Mouse (Mus musculus) adrenal gland, postnatal 25 days (tissue): ENCODE data around the gene Ldhal6b. TPM values are rescaled to one million over a fixed set of nuclear protein-coding genes. Genes with fewer than 3 reads are reported as not detected.
A peak's percentile ranks its signal among the peaks of the same experiment; 100 is the strongest.

Experiments used
- DNase-seq: peaks from one replicate; pipeline ENCODE4 v3.0.0; 2021; ENCODE audit warnings: mixed read lengths
- total RNA-seq: library from RNA; stranded (reverse); gene quantifications from 2 replicates; pipeline ENCODE4 v1.2.3, GENCODE M21; 2021

Ldhal6b gene
- total RNA-seq, 1 experiment from 2014 or later: 1.6 TPM

DNA sequence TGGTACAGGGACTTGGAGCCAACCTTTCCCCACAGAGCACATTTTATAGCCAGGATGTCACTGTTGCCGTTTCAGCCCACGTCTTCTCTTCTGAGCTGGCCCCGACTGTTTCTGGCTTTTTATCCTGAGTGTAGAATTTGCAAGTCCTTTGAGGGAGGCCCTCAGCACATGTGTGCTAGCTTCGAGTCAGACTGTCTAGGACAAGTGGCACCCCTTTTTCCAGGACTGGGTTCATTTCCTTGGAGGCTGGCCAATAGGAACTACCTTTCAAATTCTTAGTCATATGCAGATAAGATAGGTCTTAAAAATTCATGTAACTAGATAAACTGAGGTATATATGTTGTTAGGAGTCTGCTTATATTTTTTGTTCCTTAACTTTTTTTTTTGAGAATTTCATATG is 8.2 kb downstream of the Ldhal6b start:
- no peak for DNase-seq

DNA sequence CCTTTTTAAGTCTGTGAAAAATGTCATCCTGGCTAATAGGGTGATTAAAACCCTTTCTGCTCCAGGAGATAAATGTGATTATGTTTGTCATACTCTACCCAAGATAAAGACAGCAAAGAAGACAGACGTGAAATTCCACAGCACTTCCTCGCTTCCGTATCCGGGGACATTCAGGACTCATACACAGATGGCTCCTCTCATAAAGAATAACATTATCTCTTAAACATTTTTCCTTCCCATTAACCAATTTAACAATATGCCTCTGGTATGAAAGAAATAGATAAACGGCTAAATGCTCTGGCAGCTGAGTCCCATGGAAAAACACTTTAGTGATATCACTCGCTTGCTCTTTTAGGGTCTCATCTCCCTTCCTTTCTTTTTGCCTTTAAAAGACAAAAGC is 11.5 kb downstream of the Ldhal6b start:
- no peak for DNase-seq

DNA sequence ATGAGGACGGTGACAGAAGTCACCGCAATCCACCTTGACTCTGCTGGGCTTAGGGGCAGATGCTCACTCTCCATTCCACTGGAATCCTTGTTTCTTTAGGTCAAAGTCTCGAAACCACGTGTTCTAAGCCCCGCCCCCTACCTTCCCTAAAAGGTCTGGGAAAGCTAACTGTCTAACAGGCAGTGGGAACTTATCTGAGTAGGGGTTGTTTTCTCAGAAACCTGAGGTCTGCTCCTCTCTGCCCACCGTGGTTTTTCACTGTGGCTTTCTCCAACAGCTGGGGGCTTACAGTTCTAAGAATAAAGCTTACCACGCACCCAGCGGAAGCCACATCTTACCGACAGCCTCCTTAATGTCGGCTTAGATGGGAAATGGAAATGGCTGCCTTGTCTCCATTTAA is 12.0 kb downstream of the Ldhal6b start:
- DNase-seq: no peak

DNA sequence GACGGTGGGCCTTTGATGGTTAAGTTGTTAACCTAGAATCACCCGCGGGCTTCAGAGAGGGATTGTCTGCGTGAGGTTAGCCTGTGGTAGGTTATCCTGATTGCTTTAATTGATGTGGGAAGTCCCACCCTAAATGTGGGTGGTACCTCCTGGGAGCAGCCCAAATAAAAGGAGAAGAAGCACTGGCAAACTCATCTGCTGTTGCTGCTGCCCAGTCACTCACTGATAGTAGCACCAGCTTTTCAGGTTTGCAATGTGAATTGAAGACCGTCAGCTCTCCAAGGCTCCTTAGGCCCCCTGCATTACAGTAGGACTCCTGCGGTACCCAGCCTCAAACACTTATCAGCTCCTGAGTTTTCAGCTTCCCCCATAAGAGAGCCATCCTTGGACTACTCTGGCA is 14.7 kb downstream of the Ldhal6b start:
- DNase-seq: no peak

DNA sequence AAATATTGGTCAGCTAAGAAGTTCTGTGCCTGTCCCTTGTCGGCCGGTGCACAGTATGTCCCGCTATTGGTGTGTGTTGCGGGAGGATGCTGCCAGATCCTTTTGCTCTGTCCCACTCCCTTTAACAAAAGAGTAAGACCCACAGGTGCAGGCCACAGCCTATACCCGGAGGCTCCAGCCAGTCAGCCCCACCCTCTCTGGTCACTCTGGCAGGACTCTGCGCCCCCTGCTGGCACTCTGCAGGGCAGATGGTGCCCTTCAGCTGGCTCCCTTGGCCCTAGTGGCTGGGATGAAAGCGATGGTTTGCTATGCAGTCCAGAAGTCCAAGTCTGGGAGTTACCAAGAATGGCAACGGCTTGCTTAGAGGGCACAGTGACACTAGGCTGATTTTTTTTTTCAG is 15.9 kb downstream of the Ldhal6b start:
- DNase-seq: peak; percentile 91

DNA sequence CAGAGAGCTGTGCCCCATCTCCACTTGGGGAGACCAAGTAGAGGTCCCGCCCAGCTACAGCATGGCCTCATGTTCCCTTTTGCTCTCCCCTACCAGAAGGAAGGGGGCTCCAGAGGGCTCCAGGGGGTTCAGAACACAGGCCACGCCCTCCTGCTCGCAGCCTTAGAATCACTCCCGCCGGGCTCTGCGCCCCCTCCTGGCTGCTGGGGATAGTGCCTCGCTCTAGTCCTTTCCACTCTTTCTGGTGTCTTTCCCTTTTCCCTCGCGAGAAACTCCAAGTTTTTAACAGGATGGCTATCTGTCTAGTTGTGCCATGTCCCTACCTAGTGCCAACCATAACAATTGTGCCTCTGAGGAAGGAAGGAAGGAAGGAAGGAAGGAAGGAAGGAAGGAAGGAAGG is 16.5 kb downstream of the Ldhal6b start:
- DNase-seq: peak; percentile 79

DNA sequence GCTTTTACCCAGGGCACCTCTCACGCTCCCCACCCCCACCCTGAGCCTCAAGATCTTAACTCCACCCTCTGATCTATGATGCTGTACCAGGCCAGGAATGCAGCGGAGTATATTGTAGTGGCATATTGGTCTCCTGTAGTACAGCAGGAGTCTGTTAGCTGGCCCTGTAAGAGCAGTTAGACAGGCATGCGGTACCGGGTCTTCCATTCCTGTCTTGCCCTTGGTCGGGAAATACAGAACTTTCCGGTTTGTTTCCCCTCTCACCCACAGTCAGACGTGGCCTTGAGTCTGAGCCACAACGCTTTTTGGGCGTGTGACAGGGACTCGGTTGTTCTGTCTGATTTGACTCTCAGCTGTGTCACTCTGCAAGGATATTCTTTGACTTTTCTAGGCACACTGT is 17.3 kb downstream of the Ldhal6b start:
- DNase-seq: no peak

DNA sequence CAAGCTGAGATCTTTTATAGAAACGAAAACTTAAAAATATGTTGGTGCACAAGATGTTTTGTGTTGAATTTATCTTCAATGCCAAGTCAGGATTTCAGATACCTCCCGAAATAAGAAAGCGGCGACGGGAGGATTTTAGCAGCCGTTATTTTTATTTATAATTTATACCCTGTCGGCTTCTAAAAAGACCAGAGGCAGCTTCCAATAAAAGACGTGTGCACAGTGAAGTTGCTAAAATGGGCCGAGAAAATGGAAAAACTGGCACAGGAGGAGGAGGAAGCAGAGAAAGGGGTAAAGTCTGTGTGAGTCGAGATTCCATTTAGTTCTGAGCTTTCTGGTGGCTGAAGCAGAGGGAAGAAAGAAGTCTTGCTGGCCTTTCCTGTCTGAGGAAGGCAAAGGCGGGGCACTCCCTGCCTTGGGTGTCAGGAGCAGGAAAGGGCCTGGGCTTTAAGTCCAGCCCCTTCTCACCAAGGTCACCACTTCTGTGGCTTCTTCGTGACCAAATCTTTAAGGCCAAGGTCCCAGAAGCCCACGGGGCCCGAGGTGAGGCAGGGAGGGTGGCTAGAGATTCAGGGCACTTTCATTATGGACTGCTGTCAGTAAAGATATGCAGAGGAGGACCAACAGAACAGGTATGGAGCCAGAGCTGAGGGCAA is 18.0 kb downstream of the Ldhal6b start:
- no peak for DNase-seq

DNA sequence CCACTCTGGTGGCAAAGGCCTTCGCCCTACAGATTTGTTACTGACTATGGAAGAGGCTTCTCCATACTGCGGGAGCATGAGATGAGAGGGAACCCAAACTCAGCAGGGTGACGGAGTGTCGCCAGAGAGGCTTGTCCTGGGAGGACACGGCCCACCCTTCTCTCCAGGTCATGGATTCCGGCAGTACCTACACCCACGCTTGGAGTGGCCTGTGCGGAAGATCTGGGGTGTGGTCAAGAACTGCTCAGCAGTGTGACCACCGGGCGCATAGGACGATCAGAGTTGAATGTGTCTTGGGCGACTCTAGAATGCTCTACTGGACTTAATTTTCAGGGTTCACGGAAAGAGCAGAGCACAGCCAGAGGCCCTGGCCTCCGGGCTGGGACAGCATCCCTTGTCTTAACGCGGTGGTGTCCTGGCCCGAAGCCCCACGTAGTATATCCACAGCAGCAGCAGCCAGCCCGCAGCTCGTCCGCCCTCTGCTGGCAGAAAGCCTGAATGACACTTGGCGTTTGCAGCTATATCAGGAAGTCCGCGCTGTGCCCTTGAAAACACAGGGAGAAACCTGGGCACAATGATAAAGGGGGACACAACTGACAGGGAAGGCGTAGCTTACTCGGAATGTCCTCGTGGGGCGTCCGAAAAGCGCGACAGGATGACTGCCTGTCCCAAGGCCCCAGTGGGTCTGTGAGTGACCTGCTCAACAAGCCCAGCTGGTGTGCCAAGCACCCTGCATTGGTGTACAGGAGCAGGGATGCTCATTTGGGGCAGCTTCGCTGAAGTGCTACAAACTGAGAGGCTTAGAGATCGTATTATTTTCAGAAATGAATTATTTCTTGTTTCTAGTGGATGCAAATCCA is 21.2 kb downstream of the Ldhal6b start:
- peak; percentile 82 for DNase-seq

DNA sequence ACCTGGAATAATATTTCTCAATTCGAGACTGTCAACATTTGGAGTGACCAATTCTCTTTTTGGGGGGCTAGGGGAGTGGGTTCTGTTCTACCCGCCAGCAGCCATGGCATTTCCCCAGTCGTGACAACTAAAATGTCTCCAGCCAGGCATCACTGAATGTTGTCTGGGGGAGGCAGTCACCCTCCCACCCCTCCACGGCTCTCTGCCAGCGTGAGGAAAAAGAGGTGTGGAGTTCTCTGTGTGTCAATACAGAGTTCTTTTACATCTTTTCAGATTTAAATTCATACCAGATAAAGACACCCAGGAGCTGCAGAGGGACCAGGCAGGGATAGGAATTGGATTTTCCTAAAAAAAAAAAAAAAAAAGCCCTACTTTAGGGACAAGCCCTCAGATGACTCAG is 22.4 kb downstream of the Ldhal6b start:
- DNase-seq: no peak

DNA sequence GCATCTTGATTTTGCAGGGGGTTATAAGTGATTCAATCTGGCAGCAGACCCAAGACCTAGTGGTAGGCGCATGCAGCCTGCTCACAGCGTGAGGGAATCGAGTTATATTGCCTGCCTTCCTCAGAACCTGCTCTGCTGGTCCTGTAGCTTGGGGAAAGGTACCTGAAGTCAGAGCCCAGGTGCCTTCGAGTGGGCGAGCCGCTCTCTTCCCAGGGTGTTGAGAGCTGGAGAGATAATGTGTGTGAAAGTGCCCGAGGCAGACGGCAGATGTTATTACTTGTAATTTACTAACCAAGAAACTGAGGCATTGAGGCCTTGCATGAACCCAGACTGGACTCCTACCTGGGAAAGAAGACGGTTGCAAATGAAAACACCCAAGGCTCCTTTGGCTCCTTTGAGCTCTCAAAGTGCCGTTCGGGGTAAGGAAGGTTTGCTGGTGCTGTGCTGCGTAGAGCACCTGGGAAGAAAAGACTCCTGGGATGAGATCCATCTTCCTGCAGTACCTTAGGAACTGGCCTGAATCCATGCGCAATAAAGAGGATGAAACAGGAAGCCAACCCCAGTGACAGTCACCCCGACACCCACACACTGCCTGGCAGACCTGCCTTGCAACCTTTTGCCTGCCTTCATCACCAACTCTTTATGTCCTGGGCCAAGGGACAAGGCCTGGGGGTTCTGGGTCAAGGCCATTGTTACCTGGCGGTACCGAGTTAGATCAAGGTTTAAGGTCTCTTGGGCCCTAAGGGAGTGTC is 22.9 kb downstream of the Ldhal6b start:
- DNase-seq: no peak

DNA sequence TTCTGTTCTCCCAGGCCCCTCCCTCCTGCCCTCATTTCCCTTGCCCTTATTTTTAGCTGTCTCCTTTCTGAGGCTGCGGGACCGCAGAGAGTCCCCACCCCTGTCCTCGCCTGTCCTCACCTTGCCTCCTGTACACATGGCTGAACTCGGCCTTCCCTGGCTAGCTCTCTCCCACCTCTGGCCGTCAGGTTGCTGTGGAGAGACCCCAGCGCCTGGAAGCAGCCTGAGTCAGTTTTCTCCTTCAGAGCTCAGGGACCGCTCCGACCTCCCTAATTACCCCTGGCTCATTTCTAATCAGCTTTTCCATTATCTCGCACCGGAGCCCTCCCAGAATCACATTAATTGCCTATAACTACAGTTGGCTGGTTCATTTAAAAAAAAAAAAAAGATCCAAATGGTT is 27.9 kb downstream of the Ldhal6b start:
- DNase-seq: no peak

DNA sequence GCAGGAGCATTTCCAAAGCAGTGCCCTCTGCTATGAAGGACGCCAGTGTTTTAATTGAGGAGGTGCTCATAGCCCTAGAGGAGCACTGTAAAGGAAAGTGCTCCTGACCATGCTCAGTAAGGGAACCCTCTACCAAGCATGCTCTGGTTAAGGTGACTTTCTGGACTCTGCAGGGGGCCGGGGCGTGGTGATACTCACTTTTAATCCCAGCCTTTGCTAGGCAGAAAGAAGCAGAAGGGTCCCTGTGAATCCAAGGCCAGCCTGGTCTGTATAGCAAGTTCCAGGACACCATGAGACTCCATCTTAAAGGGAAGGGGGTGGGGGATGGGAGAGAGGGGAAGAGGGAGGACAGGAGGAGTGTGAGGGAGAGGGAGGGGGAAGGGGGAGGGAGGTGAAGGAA is 30.2 kb downstream of the Ldhal6b start:
- no peak for DNase-seq

DNA sequence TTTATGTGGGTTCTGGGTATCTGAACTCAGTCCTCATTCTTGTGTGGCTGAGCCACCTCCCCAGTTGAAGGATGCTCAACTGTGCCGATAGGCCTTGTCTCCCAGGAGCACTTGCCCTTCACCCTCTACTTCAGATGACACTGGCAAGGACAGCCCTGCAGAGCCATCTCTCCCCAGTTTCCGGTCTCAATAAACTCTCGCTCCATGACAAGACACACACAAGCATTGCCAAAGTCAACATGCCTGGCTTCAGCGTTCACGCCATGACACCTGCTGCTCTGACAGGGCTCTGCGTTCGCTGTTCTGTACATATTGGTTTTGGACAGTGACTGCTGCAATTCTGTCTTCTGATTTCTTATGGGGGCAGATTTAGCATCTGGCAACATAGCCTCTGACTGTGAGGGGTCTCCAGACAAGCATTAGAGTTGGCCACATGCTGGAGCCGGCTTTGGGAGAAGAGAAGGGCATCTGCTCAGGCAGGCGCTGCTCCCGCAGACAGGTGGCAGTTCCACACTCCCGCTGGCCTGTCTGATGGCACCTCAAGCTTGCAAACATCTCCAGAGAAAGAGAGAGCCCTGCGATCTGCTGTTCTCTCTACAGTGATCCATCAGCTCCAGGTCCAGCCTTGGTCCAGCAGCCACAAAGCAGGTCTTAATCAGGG is 31.6 kb downstream of the Ldhal6b start:
- DNase-seq: no peak

DNA sequence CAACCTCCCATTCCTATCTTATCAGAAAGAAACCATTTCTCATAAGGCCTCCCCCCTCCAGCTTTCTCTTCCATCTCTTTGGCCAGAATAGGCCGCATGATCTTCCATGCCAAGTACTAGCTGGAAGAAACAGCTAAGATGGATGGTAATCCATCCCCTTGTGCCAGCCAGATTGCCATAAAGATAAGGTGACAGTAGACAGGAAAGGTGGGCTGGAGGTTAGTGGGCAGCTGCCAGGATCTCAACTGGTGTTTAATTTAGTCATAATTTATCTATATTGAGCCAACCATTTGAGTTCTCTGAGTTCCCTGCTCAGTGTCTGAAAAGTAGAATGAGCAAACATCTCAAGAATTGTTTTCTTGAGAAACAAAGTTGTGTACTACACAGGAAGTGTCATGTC is 32.9 kb downstream of the Ldhal6b start:
- DNase-seq: no peak

DNA sequence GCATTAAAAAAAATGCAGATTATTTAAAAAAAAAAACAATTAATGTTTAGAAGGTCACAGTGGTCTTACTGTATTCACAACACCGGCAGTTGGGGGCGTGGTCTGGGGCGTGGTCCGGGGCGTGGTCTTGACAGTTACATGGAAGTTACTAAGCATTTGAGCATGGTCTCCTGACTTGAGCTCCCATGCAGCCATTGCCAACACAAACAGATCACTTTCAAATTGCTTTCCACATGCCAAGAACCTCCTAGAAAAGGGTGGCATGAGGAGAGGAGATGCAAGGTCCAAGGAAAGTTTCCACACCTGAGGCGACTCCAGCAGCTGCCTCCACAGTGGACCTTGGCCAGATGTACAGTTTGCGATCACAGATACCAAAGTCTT is 40.6 kb downstream of the Ldhal6b start:
- peak; percentile 22 for DNase-seq

DNA sequence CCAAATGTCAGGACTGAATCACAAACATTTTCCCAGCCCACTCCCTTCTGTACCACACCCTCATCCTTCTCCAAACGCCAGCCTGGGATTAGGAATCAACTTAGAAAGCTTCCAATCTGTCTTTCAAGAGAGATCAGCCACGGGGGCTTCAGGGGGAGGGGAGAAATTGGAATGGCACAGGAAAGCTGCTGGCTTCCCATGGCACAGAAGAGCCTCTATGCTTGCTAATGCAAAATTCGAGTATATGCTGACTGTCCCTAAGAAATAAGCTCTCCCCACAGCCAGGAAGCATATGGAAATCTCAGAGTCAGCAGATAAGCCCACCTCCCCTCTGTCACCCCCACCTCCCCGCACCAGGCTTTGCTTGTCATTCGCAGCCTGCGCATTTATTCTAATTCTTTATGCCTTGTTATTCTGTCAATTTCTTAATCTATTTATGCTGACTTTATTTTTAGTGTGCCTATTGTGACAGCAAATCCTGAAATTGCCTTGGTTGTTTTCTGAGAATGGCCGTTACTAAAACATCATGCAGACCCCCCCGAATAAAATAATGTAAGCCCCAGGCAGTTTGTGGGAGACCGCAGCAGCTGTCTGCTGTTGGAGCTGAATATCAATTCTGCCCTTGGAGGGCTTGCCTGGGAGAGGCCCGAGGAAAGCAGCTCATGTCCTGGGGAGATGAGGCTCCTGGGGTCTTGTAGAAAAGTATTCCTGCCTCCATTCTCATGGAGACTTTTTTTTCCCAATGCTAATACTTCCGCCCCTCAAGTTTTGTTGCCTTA is 41.2 kb downstream of the Ldhal6b start:
- DNase-seq: no peak

DNA sequence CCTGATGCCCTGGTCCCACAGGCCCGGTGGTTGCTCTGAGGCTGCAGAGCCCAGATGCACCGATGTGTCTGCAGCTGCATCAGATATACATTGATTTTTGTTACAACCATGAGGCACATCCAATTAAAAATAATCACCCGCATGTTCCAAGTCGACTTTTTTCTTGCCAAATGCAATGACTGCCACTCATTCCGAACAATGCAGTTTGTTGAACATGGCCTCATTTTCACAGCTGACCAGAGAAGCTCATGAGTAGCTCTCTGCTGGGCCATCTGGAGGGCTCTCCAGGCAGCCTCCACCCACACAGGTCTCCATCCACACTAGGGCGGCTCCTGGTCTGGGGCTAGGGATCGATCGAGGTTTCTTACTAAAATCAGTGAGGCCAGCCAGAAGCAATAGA is 45.6 kb downstream of the Ldhal6b start:
- no peak for DNase-seq

DNA sequence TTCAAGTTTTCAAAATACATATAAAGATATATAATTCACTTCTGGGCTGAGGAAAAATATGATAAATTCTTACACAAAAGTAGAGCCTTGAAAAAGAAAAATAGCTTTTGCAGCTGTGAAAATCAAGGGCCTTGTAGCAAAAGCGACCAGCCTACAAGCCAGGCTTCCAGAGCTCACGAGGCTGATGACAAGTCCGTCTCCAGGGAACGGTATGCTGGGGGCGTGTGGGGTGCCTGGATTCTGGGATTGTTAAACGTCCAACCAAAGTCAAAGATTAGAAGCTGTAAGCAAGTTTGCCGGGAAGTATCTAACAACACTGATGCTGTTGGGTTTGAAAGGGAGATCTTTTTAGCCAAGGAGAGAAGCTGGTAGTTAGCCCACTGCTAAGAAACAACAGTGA is 47.0 kb downstream of the Ldhal6b start:
- DNase-seq: no peak

DNA sequence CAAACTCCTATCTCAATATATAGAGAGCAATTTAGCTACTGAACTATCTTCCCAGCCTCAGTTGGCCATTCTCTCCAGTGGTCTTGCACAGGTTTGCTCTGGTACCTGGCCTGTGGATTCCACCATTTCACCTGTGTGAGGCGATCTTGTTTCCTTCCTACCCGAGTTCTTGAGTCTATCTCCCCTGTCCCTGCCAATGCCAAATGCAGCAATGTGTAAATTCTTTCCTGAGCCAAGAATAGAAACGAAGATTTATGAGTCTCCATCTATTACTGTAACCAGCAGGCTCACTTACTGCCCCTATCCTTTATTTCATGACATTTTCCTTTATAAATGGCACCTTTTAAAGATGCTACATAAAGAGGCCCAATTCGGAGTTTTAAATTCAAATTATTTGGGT is 47.5 kb downstream of the Ldhal6b start:
- DNase-seq: no peak
